Mouse (Mus musculus) yolk sac, embryonic 10.5 days (tissue): ENCODE data around the gene Fuz.

Experiments
- DNase-seq: peaks from one replicate; pipeline ENCODE4 v3.0.0-alpha.2; 2017; ENCODE audit warnings: low spot score

Gene Fuz

DNA sequence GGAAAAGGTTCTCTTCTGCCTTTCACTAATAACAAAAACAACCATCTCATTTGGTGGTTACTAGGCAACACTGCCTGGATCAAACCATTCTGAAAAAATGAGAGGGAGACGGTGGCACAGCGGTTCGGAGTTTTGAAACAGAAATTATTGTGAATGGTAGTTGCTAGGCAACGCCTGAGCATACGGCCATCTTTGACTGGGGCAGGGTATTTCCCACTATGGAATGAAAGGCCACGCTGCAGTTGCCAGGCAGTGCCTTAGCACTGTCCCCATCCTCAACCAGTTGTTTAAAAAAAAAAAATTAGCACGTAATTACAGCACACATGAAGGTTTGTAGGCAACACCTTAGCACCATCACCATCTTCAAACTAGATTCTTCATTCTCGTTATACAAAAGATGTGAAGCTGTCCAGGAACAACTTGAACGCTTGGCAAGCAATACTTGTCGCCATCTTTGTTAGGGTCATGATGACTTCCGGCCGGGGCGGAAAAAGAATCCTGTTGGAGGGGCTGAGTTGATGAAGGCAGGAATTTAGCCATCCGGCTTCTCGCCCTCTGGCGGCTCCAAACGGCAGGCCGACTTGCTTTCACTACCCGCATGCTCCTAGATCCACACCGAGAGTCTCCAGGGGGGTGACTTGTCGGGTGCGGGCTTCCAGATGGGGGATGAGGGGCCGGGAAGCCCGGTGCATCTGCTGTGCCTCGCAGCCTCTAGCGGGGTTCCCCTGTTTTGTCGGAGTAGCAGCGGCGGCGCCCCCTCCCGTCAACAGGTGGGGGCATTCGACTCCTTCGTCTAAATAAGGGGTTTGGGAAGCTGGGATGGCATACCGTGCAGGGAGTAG lies at the start of gene Fuz:
Gene Fuz, plus strand, starts transcription at position 487 of the 842 bp plus-strand sequence.
- DNase-seq: peak; percentile 91

DNA sequence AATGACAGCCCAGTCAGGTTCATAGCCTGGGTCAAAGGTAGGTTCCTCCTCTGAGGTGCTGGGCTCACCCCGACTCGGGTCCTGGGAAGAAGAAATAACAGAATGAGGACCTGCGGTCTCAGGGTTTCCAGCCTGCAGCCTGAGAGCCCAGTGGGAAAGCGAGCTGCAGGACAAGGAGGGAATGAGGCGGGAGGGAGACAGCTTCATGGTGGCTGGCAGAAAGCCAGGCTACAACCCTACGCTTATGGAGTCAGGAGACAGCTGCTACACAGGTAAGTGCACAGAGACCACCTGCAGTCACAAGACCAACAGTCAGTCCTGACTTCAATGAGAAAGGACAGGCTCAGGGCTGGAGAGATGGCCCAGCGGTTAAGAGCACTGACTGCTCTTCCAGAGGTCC lies 49.1 kb upstream of the Fuz start:
- DNase-seq: no peak

DNA sequence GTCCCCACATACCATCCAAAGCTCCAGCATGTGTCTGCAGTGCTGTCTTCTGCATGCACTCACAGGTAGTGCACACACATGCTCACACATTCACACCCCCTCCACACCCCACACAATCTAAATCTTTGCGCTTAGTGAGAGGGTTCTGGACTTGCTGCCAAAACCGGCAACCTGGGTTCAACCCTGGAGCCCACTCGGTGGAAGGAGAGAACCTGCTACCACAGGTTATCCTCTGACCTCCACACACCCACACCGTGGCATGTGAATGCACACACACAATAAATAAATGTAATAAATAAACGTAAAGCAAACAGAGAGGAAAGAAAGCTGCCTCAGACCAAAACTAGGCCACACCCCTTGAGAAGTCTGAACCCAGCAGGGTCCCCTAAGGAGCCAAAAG lies 48.1 kb upstream of the Fuz start:
- no peak for DNase-seq

DNA sequence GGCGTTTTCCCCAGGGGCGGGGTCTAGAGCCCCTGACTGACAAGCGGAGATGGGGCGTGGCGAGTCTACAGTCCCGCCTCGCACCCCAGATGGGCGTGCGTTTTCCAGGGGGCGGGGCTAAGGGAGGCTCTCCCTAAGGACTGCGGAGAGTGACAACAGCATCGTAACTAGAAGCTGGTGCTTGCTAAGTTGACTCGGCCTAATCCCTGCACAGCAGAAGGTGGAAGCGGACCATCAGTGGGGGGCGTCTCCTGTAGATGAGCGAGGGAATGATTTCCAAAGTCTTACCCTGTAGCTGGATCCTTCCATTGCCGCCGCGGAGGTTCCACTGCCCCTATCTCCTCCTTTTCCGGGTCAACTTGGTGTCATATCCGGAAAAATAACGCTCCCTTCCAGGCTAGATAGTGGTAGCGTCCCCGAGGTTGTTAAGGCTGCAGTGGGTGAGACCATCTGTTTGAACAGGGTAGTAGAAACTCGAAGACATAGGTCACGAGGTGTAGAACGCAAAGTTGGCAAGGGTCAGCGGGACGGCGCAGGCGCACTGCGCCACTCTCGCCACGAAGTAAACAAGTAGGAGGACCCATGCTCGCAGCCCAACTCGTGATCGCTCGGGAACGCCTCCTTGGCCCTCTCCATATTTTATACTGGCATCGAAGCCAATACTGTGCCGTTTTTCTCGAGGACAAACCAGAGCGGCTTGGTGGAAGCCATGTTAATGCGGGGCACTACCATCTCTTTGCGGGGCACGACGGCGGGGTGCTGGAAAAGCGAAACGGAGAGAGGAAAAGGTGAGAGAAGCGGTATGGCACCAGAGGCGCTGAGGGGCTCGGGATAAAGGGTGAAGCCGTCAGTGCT lies 47.1 kb upstream of the Fuz start, which contains the start of the genes Akt1s1 and Tbc1d17:
Gene Akt1s1, plus strand, starts transcription at position 431 of the 855 bp plus-strand sequence.
Gene Tbc1d17, minus strand, starts transcription at position 519 of the 855 bp plus-strand sequence.
- DNase-seq: peak; percentile 99

DNA sequence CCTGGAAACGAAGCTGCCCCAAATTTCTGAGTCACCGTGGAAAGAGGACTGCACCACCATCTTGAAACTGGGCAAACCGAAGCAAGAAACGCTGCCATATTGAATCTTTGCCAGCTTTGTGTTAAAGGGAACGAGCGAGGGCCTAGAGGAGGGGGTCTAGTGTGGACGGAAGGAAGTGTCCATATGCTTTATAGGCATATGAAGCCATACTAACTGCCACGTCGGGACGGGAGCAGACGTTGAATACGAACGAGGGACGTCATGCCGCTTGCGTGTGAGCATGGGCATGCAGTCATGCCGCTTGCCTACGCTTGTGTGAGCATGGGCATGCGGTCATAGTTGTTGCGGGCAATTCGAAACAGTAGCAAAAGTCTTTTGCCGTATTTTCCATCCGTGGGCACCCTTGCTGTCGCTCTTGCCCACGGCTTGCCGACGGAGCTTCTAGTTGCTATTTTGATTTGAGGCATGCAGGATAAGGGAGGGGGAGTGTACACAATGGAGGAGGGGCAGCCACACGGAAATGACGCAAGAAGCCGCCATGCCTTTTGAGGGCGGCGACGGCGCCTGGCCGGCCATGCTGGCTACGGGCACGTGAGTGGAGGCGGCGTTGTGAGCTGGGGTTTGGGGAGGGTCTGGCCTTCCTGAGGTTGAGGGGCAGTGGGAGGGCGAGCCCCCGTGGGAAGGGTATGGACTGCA lies 46.3 kb upstream of the Fuz start:
- DNase-seq: peak; percentile 96

DNA sequence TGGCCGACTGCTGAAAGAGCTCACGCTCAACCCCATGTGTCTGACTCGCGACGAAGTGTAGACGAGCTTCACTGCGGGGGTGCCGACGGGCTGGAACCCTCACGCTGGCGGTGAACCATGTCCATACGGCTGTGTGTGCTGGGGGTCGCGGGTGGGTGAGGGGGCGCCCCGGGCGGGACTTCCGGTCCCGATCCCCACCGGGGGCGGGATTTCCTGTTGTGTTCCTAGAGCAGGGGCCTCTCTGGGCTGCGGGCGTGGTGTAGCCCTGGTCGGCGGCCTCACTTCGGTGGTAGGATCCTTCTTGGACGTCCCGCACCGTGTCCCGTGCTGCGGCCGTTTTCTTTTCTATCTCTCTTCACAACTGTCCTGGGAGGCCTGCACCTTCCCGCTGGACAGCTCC lies 45.7 kb upstream of the Fuz start:
- DNase-seq: peak; percentile 90

DNA sequence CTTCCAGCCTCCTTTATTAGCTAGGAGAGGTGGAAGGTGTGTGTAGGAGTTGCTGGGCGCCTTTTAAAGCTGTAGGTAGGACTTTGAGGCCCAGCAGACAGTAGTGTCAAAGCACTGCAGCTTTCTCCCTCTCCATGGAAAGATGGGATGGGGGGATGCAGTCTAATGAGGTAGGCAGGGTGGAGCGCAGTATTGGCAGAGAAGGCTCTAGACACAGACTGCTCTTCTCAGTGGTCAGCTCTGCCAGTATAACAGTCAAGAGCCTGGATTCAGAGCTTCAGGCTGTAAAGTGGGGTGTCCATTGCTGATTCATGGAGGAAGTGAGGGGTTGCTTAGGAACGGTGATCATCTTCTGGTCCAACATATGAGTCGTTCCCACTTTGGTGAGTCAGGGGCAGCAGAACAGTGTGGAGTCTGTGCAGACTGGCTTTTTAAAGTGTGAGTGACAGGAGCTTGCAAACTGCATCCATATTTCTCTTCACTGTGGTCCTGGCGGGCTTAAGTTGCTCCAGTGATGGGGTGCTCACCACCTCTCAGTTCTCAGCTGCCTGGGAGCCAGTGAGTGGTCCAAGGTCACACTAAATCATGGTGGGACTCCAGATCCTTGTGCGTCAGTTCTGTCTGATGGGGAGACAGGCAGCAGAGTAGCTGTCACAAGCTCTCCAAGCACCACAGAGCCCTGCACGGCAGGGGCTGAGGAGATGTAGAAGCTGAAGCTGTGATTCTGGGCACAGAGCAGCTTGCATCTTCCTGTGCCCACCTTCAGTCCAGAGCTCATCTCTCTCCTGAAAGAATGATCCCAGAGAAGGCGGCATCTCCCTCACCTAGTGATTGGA lies 44.9 kb upstream of the Fuz start:
- DNase-seq: no peak

DNA sequence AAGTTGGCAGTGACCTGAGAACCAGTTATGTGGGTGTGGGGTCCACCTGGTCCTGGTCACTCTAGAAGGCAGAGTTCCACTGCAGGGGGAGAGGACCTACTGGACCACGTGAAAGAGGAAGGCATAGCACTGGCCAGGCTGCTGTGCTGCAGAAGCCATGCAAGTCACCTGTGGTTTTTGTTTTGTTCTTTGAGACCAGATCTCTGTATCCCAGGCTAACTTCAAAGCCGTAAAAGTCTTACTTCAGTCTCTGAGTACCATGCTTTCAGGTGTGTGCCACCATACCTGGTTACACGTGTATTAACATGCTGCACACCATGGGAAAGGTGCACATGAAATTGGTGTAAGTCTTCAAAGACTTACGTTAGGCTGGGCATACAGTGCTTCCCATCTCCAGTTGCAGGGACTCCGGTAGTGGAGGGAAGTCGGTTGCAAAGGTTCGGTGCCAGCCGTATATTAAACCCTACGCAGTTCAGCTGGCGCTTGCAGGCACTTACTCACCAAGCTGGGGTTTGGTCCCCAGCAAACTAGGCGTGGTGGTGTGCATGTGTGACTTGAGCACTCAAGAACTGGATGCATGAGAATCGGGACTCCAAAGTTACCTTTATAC lies 44.1 kb upstream of the Fuz start:
- no peak for DNase-seq

DNA sequence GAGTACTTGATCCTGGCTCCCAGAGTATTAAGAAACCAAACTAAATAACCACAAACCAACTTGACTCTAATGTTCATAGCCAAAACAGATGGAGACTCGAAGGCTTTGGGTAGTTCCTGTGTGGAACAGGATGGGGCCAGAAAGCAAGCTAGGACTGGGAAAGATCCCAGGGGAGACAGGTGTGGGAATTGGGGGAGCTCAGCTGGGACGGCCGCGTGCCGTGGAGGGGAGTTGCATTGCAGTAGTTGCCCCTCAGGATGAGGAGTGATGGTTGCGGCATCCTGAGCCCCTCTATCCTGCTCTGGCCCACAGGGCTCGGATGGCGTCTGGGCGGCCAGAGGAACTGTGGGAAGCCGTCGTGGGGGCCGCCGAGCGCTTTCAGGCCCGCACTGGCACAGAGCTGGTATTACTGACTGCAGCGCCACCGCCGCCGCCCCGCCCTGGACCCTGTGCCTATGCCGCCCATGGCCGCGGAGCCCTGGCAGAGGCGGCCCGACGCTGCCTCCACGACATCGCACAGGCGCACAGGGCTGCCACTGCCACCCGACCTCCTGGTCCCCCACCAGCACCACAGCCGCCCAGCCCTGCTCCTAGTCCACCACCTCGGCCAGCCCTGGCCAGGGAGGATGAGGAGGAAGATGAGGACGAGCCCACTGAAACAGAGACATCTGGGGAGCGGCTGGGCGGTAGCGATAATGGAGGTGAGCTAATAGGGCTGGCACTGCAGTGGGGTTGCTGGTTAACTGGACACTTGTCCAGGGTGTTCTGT lies 43.4 kb upstream of the Fuz start:
- no peak for DNase-seq

DNA sequence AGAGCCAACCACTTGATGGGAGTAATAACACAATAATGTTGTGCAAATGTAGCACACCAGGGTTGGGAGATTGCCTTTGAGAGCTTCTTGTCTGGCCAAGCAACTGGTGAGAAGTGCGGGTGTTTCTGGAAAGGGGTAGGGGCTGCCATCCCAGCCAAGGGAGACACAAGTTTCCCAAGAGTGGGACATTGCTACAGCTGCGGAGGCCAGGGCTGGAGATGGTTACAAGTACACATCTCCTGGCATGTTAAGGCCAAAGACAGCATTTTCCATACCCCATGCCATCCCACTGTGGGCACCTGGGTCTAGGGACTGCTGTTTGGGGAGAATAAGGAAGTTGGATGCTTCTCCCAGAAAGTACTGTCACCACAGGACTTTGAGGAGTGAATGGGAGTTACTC lies 42.8 kb upstream of the Fuz start:
- no peak for DNase-seq

DNA sequence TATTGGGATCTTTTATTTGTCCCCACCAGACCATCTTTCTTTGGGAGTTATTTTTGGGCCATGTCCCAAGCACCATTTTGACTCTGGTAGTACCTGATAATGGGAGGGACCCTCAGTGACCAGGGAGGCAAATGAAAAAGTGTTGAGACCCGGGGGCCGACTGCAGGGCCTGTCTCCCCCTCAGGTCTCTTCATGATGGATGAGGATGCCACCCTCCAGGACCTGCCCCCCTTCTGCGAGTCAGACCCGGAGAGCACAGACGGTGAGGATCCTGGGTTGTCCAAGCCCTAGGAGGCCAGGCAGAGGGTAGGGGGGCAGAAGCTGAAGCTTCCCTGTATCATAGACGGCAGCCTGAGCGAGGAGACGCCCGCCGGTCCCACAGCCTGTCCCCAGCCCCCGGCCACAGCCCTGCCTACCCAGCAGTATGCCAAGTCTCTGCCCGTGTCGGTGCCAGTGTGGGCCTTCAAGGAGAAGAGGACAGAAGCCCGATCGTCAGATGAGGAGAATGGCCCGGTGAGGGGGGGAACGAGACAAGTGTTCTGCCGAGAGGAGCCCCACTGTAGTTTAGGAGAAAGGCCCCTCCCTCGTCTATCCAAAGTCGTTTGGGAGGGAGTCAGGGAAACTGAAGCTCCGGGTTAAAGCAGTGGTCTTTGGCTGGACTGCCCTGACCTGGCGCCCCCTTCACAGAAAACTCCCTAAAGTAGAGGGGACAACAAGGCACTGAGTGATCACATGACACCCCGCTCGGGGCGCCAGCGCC lies 42.1 kb upstream of the Fuz start:
- peak; percentile 43 for DNase-seq

DNA sequence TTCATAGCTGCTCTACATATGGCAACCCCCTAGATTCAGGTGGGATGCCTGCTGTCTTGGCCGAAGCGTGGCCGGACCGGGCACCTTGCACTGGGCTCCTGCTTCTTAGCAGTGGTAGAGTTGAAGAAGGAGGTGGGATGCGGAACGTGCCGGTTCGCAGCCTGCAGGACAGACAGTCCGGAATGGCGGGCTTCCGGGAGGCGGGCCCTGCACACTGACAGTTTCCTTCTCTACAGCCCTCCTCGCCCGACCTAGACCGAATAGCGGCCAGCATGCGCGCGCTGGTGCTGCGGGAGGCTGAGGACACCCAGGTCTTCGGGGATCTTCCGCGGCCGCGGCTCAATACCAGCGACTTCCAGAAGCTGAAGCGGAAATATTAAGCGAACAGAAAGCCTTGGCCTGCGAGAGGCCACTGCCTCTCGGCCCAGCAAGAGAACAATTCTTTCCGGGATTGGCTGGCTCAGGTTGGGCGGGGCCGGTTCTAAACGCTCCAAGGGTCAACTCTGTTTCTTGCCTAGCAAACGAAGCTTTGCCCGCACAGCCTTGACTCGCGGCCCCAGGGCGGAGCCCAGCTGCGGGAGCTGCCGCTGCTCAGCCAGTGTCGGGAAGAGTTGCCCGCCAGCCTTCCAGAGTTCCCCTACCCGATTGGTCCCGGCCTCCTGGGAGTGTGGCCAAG lies 41.4 kb upstream of the Fuz start:
- peak; percentile 93 for DNase-seq

DNA sequence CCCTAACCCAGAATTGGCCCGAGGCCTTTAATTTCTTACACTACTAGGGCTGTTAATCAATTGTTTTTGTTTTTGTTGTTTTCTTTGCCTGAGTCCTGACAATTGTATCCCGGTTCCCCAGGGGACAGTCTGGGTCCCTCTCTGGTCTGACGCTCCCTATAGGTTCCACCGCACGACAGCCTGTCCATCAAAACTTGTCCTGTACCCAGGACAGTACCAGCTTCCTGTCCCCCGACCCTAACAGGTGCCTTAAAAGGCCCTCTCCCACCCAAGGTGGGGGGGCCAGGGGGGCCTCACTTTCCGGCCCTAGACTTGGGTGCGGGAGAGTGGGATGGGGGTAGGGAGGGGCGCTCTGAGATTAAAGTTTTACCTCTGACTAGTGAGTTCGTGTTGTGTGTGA lies 40.8 kb upstream of the Fuz start:
- no peak for DNase-seq

DNA sequence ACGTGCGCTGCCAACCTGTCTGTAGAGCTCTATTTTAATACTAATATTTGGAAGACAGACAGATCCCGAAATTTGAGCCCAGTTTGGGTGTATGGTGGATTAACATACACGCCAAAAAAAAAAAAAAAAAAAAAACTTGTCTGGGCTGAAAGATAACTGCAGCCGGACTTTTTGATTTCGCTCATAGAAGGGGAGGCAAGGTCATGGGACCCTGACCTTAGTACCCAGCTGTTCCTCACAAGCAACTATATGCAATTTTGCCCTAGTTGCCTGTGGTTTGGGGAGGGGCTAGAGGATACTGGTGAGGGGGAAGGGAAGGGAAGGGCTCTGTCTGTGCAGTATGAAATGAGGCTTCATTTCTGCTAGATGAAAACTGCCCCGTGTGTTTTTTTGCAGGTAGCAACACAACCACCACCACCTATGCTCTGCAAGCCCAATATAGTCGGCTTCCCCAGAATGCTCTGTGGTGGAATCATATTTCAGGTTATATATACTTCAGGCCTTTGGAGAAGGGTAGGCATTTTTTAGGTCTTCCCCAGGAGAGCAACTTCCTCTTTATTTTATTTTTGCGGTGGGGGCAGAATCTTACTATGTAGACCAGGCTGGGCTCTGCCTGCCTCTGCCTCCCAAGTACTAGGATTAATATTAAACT lies 39.5 kb upstream of the Fuz start:
- no peak for DNase-seq

DNA sequence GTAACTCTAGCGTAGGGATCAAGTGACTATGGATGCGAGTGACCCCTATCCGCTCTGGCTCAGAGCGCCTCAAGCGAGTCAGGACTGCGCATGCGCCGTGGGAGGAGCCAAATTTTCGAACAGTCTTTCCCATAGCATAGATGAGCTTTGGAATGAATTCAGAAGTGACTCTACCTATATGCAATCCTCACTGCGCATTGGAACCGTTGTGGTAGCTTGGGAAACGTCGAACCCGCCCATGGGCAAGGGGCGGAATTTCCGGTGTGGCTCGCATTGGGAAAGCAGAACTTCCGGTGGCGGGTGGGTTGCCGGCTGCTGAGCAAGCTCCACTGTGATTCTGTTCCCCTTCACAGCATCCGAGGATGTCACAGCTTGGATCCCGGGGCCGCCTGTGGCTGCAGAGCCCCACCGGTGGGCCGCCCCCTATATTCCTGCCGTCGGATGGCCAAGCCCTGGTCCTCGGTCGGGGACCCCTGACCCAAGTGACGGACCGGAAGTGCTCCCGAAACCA lies 38.8 kb upstream of the Fuz start, which contains the start of gene Pnkp:
Gene Pnkp, plus strand, starts transcription at position 98 of the 511 bp plus-strand sequence.
- DNase-seq: peak; percentile 92

DNA sequence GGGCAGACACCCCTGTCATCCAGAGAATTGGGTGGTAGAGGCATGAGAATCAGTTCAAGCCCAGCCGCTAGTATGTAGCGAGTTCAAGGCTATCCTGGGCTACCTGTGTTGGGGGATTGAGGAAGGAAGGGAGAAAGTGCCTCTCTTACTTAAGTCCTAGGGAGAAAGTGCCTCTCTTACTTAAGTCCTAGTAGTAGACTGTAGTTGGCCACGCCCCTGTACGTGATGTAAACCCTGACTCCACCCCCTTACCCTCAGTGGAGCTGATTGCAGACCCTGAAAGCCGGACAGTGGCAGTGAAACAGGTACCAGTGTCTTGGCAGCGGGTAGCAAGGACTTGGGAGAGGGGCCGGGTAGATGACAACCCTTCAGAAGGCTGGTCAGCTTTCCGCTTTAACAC lies 38.0 kb upstream of the Fuz start:
- DNase-seq: peak; percentile 49

DNA sequence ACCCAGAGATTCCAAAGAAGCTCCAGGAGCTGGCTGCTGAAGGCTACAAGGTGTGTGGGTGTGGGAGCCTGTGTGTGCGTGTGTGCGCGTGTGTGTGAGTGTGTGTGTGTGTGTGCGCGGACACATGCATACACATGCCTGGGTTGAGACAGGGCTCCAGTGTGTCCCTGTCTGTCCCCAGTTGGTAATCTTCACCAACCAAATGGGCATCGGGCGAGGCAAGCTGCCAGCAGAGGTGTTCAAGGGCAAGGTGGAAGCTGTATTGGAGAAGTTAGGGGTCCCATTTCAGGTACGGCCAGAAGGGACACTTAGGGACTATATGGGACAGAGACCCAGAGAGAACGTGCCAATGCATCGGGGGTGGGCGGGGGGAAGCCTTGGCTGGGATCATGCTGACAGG lies 36.0 kb upstream of the Fuz start:
- DNase-seq: no peak
